Mouse (Mus musculus): ENCODE results near the gene Gm7534. TPM values are rescaled to one million over a fixed set of nuclear protein-coding genes. Genes with fewer than 3 reads are reported as not detected.
A peak's percentile ranks its signal among the peaks of the same experiment; 100 is the strongest.

The Gm7534 gene
- polyA plus RNA-seq, 1 experiment from 2014 or later = not detected

- peaks cover 15% of the 10 kb centered on the region for H3K4me1 ChIP-seq (replicated peaks)
- 93% methylated on average over 17 of the region's 17 CpGs for WGBS
Observed at GRCm38 (mm10) chr4:134243516-134244250, 40.9 kb upstream of the Gm7534 start, which contains the start of gene E130218I03Rik. Gene E130218I03Rik, plus strand, starts transcription at chr4:134243662.

GRCm38 (mm10) chr4:134238686-134239085 is 35.9 kb upstream of the Gm7534 start:
- no peak for ATAC-seq (ENCODE audit: insufficient number of reproducible peaks, insufficient read depth, low FRiP score, low TSS enrichment, low read depth)
- peaks cover 9% of the 10 kb centered on the region for H3K4me1 ChIP-seq (replicated peaks)
- peaks cover 38% of the 10 kb centered on the region for H3K27me3 ChIP-seq
- no peaks in the 10 kb centered on the region for H3K9me3 ChIP-seq
- H3K36me3 ChIP-seq = no peaks in the 10 kb centered on the region
- WGBS = 13% methylated on average over 10 of the region's 10 CpGs
- H3K9ac ChIP-seq (replicated peaks) = no peak overlapping the region
- no peak overlapping the region for H3K27ac ChIP-seq
- H3K4me2 ChIP-seq = peak overlapping the region; percentile 54
- H3K4me3 ChIP-seq (replicated peaks) = peak overlapping the region; percentile 26

More at GRCm38 (mm10) chr4:134243516-134244250, 40.9 kb upstream of the Gm7534 start, which contains the start of gene E130218I03Rik:
- H3K27ac ChIP-seq = no peak within 1 kb of the TSS
- H3K27me3 ChIP-seq = peaks cover 32% of the 10 kb centered on the region
- H3K4me2 ChIP-seq = peak within 1 kb of the TSS; percentile 94
- peak within 1 kb of the TSS; percentile 83 for H3K4me3 ChIP-seq (replicated peaks)
- peak within 1 kb of the TSS; percentile 78; the same call in 1 of the 2 replicates for H3K9ac ChIP-seq (replicated peaks)
- H3K36me3 ChIP-seq = no peaks in the 10 kb centered on the region
- no peak for ATAC-seq (ENCODE audit: insufficient number of reproducible peaks, insufficient read depth, low FRiP score, low TSS enrichment, low read depth)
- H3K9me3 ChIP-seq = no peaks in the 10 kb centered on the region

- H3K9me3 ChIP-seq = no peaks in the 10 kb centered on the region
- WGBS = 4% methylated on average over 18 of the region's 18 CpGs
- no peaks in the 10 kb centered on the region for H3K36me3 ChIP-seq
- no peak within 1 kb of the TSS for H3K27ac ChIP-seq
- peaks cover 9% of the 10 kb centered on the region for H3K4me1 ChIP-seq (replicated peaks)
- H3K27me3 ChIP-seq = peaks cover 41% of the 10 kb centered on the region
- peak within 1 kb of the TSS; percentile 26 for H3K4me3 ChIP-seq (replicated peaks)
- H3K4me2 ChIP-seq = peak within 1 kb of the TSS; percentile 54
- ATAC-seq (ENCODE audit: insufficient number of reproducible peaks, insufficient read depth, low FRiP score, low TSS enrichment, low read depth) = no peak
- H3K9ac ChIP-seq (replicated peaks) = peak within 1 kb of the TSS; percentile 55
Observed at GRCm38 (mm10) chr4:134238279-134238651, 35.5 kb upstream of the Gm7534 start, which contains the start of gene Cnksr1. Gene Cnksr1, minus strand, starts transcription at chr4:134238399.

GRCm38 (mm10) chr4:134237582-134238278 is 34.9 kb upstream of the Gm7534 start:
- no peaks in the 10 kb centered on the region for H3K36me3 ChIP-seq
- H3K27me3 ChIP-seq = peaks cover 44% of the 10 kb centered on the region
- peak overlapping the region; percentile 55 for H3K9ac ChIP-seq (replicated peaks)
- H3K4me2 ChIP-seq = peak overlapping the region; percentile 54
- 19% methylated on average over 19 of the region's 19 CpGs for WGBS
- H3K9me3 ChIP-seq = no peaks in the 10 kb centered on the region
- H3K27ac ChIP-seq = no peak overlapping the region
- H3K4me1 ChIP-seq (replicated peaks) = peaks cover 9% of the 10 kb centered on the region
- H3K4me3 ChIP-seq (replicated peaks) = peak overlapping the region; percentile 26
- no peak for ATAC-seq (ENCODE audit: insufficient number of reproducible peaks, insufficient read depth, low FRiP score, low TSS enrichment, low read depth)

- 84% methylated on average over 5 of the region's 5 CpGs for WGBS
- Histone ChIP-seq H3K4me1 (replicated peaks) (peaks cover 9% of the 10 kb centered on the region), H3K4me3 (replicated peaks) (no peak overlapping the region), H3K36me3 (no peaks in the 10 kb centered on the region), H3K9ac (replicated peaks) (no peak overlapping the region), H3K9me3 (no peaks in the 10 kb centered on the region), H3K27me3 (peaks cover 44% of the 10 kb centered on the region), H3K27ac (no peak overlapping the region), H3K4me2 (no peak overlapping the region)
- no peak for ATAC-seq (ENCODE audit: insufficient number of reproducible peaks, insufficient read depth, low FRiP score, low TSS enrichment, low read depth)
Observed at GRCm38 (mm10) chr4:134234876-134235275, 32.1 kb upstream of the Gm7534 start.

GRCm38 (mm10) chr4:134230431-134230830 is 27.6 kb upstream of the Gm7534 start:
- no peak overlapping the region for H3K9ac ChIP-seq (replicated peaks)
- no peak overlapping the region for H3K4me2 ChIP-seq
- 0 out of 2 replicates have a peak, but pooled peaks cover 8% of the 10 kb centered on the region for H3K27me3 ChIP-seq
- no peak for ATAC-seq (ENCODE audit: insufficient number of reproducible peaks, insufficient read depth, low FRiP score, low TSS enrichment, low read depth)
- H3K4me3 ChIP-seq (replicated peaks) = no peak overlapping the region
- no peaks in the 10 kb centered on the region; the same call in 1 of the 2 replicates for H3K4me1 ChIP-seq (replicated peaks)
- no peak overlapping the region for H3K27ac ChIP-seq
- H3K36me3 ChIP-seq = no peaks in the 10 kb centered on the region
- 29% methylated on average over 8 of the region's 8 CpGs for WGBS
- no peaks in the 10 kb centered on the region for H3K9me3 ChIP-seq

GRCm38 (mm10) chr4:134227194-134227593 is 24.4 kb upstream of the Gm7534 start, which contains the start of gene Catsper4:
Gene Catsper4, minus strand, starts transcription at chr4:134227383.
- H3K4me3 ChIP-seq (replicated peaks) = no peak within 1 kb of the TSS
- no peak within 1 kb of the TSS for H3K4me2 ChIP-seq
- ATAC-seq (ENCODE audit: insufficient number of reproducible peaks, insufficient read depth, low FRiP score, low TSS enrichment, low read depth) = no peak
- H3K27ac ChIP-seq = no peak within 1 kb of the TSS
- no peaks in the 10 kb centered on the region for H3K4me1 ChIP-seq (replicated peaks)
- no peak within 1 kb of the TSS for H3K9ac ChIP-seq (replicated peaks)
- 0 out of 2 replicates have a peak, but pooled peaks cover 3% of the 10 kb centered on the region for H3K27me3 ChIP-seq
- no peaks in the 10 kb centered on the region for H3K9me3 ChIP-seq
- 69% methylated on average over 8 of the region's 8 CpGs for WGBS
- no peaks in the 10 kb centered on the region for H3K36me3 ChIP-seq

GRCm38 (mm10) chr4:134222793-134223600 is 20.2 kb upstream of the Gm7534 start:
- WGBS = 65% methylated on average over 11 of the region's 11 CpGs
- no peaks in the 10 kb centered on the region for H3K4me1 ChIP-seq (replicated peaks)
- H3K36me3 ChIP-seq = no peaks in the 10 kb centered on the region
- no peak overlapping the region for H3K4me3 ChIP-seq (replicated peaks)
- H3K9ac ChIP-seq (replicated peaks) = no peak overlapping the region
- no peaks in the 10 kb centered on the region for H3K9me3 ChIP-seq
- ATAC-seq (ENCODE audit: insufficient number of reproducible peaks, insufficient read depth, low FRiP score, low TSS enrichment, low read depth) = no peak
- H3K27me3 ChIP-seq = 0 out of 2 replicates have a peak, but pooled peaks cover 3% of the 10 kb centered on the region
- no peak overlapping the region for H3K4me2 ChIP-seq
- no peak overlapping the region for H3K27ac ChIP-seq

GRCm38 (mm10) chr4:134206488-134207053 is 3.8 kb upstream of the Gm7534 start:
- Histone ChIP-seq H3K9ac (replicated peaks) (no peak overlapping the region), H3K27me3 (peaks cover 8% of the 10 kb centered on the region; the same call in 1 of the 2 replicates), H3K4me1 (replicated peaks) (no peaks in the 10 kb centered on the region), H3K27ac (no peak overlapping the region), H3K4me2 (no peak overlapping the region), H3K9me3 (no peaks in the 10 kb centered on the region), H3K4me3 (replicated peaks) (no peak overlapping the region), H3K36me3 (no peaks in the 10 kb centered on the region)
- 56% methylated on average over 6 of the region's 6 CpGs for WGBS
- no peak for ATAC-seq (ENCODE audit: insufficient number of reproducible peaks, insufficient read depth, low FRiP score, low TSS enrichment, low read depth)

GRCm38 (mm10) chr4:134203340-134203896 is 614 bp upstream of the Gm7534 start:
- Histone ChIP-seq H3K27me3 (peaks cover 4% of the 10 kb centered on the region; the same call in 1 of the 2 replicates), H3K4me3 (replicated peaks) (no peak overlapping the region), H3K4me2 (no peak overlapping the region), H3K27ac (no peak overlapping the region), H3K36me3 (no peaks in the 10 kb centered on the region), H3K4me1 (replicated peaks) (no peaks in the 10 kb centered on the region), H3K9me3 (no peaks in the 10 kb centered on the region), H3K9ac (replicated peaks) (no peak overlapping the region)
- ATAC-seq (ENCODE audit: insufficient number of reproducible peaks, insufficient read depth, low FRiP score, low TSS enrichment, low read depth) = no peak
- WGBS = 81% methylated on average over 17 of the region's 17 CpGs
